Mouse (Mus musculus): ENCODE data around the gene Fam110c. TPM values are rescaled to one million over a fixed set of nuclear protein-coding genes. Genes with fewer than 3 reads are reported as not detected.

Gene Fam110c
- total RNA-seq, 1 experiment from 2014 or later: 2.5 TPM

- ATAC-seq (replicated peaks; ENCODE audit: low read depth, poor library complexity, severe bottlenecking): no peak
Observed at GRCm38 (mm10) chr12:31101190-31101589, 27.5 kb downstream of the Fam110c start.

- ATAC-seq (replicated peaks; ENCODE audit: low read depth, poor library complexity, severe bottlenecking): no peak
Observed at GRCm38 (mm10) chr12:31101821-31102220, 28.2 kb downstream of the Fam110c start.

GRCm38 (mm10) chr12:31116005-31116466 is 42.4 kb downstream of the Fam110c start:
- peak; percentile 66; the same call in 1 of the 2 replicates for ATAC-seq (replicated peaks; ENCODE audit: low read depth, poor library complexity, severe bottlenecking)

- no peak for ATAC-seq (replicated peaks; ENCODE audit: low read depth, poor library complexity, severe bottlenecking)
Observed at GRCm38 (mm10) chr12:31120535-31120934, 46.9 kb downstream of the Fam110c start.

GRCm38 (mm10) chr12:31122892-31123622 is 49.4 kb downstream of the Fam110c start:
- ATAC-seq (replicated peaks; ENCODE audit: low read depth, poor library complexity, severe bottlenecking): no peak

- ATAC-seq (replicated peaks; ENCODE audit: low read depth, poor library complexity, severe bottlenecking): no peak
Observed at GRCm38 (mm10) chr12:31126071-31126470, 52.4 kb downstream of the Fam110c start.

- no peak for ATAC-seq (replicated peaks; ENCODE audit: low read depth, poor library complexity, severe bottlenecking)
Observed at GRCm38 (mm10) chr12:31129548-31129947, 55.9 kb downstream of the Fam110c start.

Other genes starting within 250 kb of the Fam110c start
- not detected in 2 replicates for gene Alkal2, start 189.5 kb upstream of the Fam110c start, total RNA-seq (2017)
- gene Acp1, start 162.3 kb upstream of the Fam110c start, total RNA-seq (2017): 105 and 126 TPM in 2 replicates
- 0.05 and 1.2 TPM in 2 replicates for gene Sh3yl1, start 162.2 kb upstream of the Fam110c start, total RNA-seq (2017)
- not detected in 2 replicates for gene Gm6993, start 166.9 kb downstream of the Fam110c start, total RNA-seq (2017)
- 3.3 TPM in 1 of 2 replicates, not detected in the other for gene Lamb1, start 191.4 kb downstream of the Fam110c start, total RNA-seq (2017)

All from common myeloid progenitor, adult 5-6 weeks (primary cell).